Mouse (Mus musculus): ENCODE measurements around the gene Slc35b4.

Slc35b4 gene

GRCm38 (mm10) chr6:34170844-34171494 is 5.9 kb downstream of the Slc35b4 start:
- DNase-seq (ENCODE audit: low read depth) = no peak

- no peak for DNase-seq (ENCODE audit: low read depth)
These were observed 8.1 kb downstream of the Slc35b4 start for GRCm38 (mm10) chr6:34168834-34169233.

- DNase-seq (ENCODE audit: low read depth) = no peak
These were observed 13.9 kb downstream of the Slc35b4 start for GRCm38 (mm10) chr6:34163014-34163413.

GRCm38 (mm10) chr6:34162607-34163006 is 14.3 kb downstream of the Slc35b4 start:
- DNase-seq (ENCODE audit: low read depth) = no peak

- DNase-seq (ENCODE audit: low read depth) = no peak
These were observed 15.4 kb downstream of the Slc35b4 start for GRCm38 (mm10) chr6:34161511-34161910.

GRCm38 (mm10) chr6:34160816-34161310 is 16.0 kb downstream of the Slc35b4 start:
- DNase-seq (ENCODE audit: low read depth) = no peak

- no peak for DNase-seq (ENCODE audit: low read depth)
These were observed 16.7 kb downstream of the Slc35b4 start for GRCm38 (mm10) chr6:34159998-34160815.

GRCm38 (mm10) chr6:34156841-34157748 is 19.8 kb downstream of the Slc35b4 start:
- peak; percentile 20 for DNase-seq (ENCODE audit: low read depth)

- peak; percentile 98 for DNase-seq (ENCODE audit: low read depth)
These were observed 20.9 kb downstream of the Slc35b4 start for GRCm38 (mm10) chr6:34156057-34156456.

- DNase-seq (ENCODE audit: low read depth) = peak; percentile 81
These were observed 21.6 kb downstream of the Slc35b4 start for GRCm38 (mm10) chr6:34155137-34155804.

GRCm38 (mm10) chr6:34154202-34154601 is 22.7 kb downstream of the Slc35b4 start:
- no peak for DNase-seq (ENCODE audit: low read depth)

- DNase-seq (ENCODE audit: low read depth) = no peak
These were observed 23.6 kb downstream of the Slc35b4 start for GRCm38 (mm10) chr6:34153069-34154052.

- no peak for DNase-seq (ENCODE audit: low read depth)
These were observed 27.1 kb downstream of the Slc35b4 start for GRCm38 (mm10) chr6:34149821-34150220.

- no peak for DNase-seq (ENCODE audit: low read depth)
These were observed 27.8 kb downstream of the Slc35b4 start for GRCm38 (mm10) chr6:34149066-34149465.

GRCm38 (mm10) chr6:34148639-34149038 is 28.3 kb downstream of the Slc35b4 start:
- no peak for DNase-seq (ENCODE audit: low read depth)

- DNase-seq (ENCODE audit: low read depth) = no peak
These were observed 28.9 kb downstream of the Slc35b4 start for GRCm38 (mm10) chr6:34148021-34148420.

GRCm38 (mm10) chr6:34146042-34146441 is 30.9 kb downstream of the Slc35b4 start:
- no peak for DNase-seq (ENCODE audit: low read depth)

GRCm38 (mm10) chr6:34142931-34143330 is 34.0 kb downstream of the Slc35b4 start:
- no peak for DNase-seq (ENCODE audit: low read depth)

- no peak for DNase-seq (ENCODE audit: low read depth)
These were observed 38.5 kb downstream of the Slc35b4 start for GRCm38 (mm10) chr6:34138366-34138765.

GRCm38 (mm10) chr6:34132391-34132790 is 44.5 kb downstream of the Slc35b4 start:
- DNase-seq (ENCODE audit: low read depth) = no peak
